Mouse (Mus musculus): ENCODE measurements at regions not wholly inside any gene's neighbourhood (a gene's known extent, or its start where the extent isn't known, plus 50 kb on each side); places are given as distances from the start of the nearest gene placed in this dataset.
A peak's percentile ranks its signal among the peaks of the same experiment; 100 is the strongest.

DNA sequence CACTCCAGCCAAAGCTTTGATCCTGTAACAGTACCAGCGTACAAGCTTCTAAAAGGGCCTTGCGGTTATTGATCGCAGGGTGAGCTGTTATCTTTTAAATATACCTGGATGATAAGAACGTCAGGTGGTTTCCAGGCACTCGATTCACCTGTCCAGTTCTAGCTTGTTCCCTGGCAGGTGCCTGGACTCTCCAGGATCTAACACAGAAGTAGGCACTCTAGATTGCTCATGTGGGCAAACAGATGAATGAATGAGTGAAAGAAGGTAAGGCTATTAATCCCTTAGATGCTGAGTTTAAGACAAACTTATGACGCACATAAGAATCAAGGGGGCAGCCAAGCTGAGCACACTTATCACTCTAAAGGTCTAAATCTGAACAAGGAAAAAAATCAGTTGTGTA lies 190.3 kb upstream of the Klf14 start:
- DNase-seq: no peak
- no peak for ATAC-seq (ENCODE audit: low read depth)
- H3K4me2 ChIP-seq: no peak overlapping the region
- no peaks in the 10 kb centered on the region for H3K9me3 ChIP-seq (replicated peaks)
- no peaks in the 10 kb centered on the region for H3K4me1 ChIP-seq (replicated peaks)
- H3K27ac ChIP-seq: no peak overlapping the region
- no peaks in the 10 kb centered on the region for H3K36me3 ChIP-seq
- no peak overlapping the region for H3K9ac ChIP-seq
- H3K4me3 ChIP-seq (replicated peaks): no peak overlapping the region
- no peaks in the 10 kb centered on the region for H3K27me3 ChIP-seq
- WGBS (ENCODE audit: insufficient replicate concordance): 65% methylated on average over 6 of the region's 6 CpGs

DNA sequence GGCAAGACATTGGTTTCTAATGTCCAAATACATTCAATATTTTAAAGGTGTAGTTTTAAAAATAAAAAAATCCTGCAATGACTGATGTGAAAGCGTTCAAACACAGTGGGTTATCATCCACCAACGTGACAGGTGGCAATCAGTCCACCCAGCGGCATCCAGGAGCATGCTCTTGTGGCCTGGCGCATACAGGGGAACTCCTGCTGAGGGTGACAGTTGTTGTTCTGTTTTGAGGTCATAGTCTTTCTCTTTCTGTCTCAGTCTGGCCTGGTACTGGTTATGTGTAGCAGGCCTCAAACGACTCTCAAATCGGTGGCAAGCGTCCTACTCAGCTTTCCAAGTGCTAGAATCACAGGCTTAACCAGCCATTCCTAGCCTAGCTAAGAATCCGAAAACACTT lies 191.5 kb upstream of the Klf14 start:
- H3K4me1 ChIP-seq (replicated peaks): no peaks in the 10 kb centered on the region
- no peaks in the 10 kb centered on the region for H3K27me3 ChIP-seq
- H3K9ac ChIP-seq: no peak overlapping the region
- ATAC-seq (ENCODE audit: low read depth): no peak
- 78% methylated on average over 8 of the region's 8 CpGs for WGBS (ENCODE audit: insufficient replicate concordance)
- H3K27ac ChIP-seq: no peak overlapping the region
- no peak overlapping the region for H3K4me3 ChIP-seq (replicated peaks)
- H3K4me2 ChIP-seq: no peak overlapping the region
- H3K9me3 ChIP-seq (replicated peaks): no peaks in the 10 kb centered on the region
- no peak for DNase-seq
- no peaks in the 10 kb centered on the region for H3K36me3 ChIP-seq

DNA sequence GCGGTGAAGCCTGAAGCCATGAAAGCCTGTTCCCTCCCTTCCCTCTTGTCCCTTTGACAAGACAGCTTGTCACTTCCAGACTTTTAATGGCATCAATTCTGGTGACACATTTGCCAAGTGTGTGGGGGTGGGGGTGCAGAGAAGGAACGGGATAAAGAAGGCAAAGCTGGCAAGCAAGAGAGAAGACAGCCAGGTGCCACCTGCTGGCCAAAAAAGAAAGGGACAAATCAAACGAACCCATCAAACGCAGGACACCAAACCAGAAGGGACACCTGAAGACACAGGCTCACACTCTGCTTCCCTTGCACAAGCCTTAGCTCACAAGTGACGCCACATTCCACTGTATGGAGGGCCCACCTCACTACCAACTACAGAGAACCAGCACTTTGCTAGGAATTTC lies 197.0 kb upstream of the Klf14 start:
- Histone ChIP-seq H3K27ac (no peak overlapping the region), H3K4me2 (no peak overlapping the region), H3K9me3 (replicated peaks) (no peaks in the 10 kb centered on the region), H3K36me3 (no peaks in the 10 kb centered on the region), H3K27me3 (peaks cover 4% of the 10 kb centered on the region; the same call in 1 of the 2 replicates), H3K9ac (no peak overlapping the region), H3K4me1 (replicated peaks) (peaks cover 4% of the 10 kb centered on the region; the same call in 1 of the 2 replicates), H3K4me3 (replicated peaks) (no peak overlapping the region)
- WGBS (ENCODE audit: insufficient replicate concordance): 20% methylated on average over 5 of the region's 5 CpGs
- ATAC-seq (ENCODE audit: low read depth): no peak
- DNase-seq: peak; percentile 16

DNA sequence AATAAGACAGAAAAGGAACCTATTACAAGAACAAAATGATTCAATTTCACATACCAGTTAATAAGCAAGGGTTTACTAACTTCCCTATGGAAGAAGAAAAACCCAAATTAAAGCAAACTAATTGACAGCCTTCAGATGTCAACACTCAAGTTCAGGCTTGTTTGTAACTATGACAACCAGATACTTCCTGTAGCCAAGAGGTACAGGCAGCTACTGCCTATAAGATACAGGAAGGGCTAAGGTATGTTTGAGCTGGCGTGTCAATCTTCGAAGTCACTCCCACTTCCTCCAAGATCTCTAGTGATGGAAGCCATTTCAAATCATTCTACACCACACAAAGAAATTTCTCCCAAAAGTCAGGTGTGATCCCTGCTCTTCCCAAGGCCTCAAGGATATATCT lies 198.1 kb upstream of the Klf14 start:
- ATAC-seq (ENCODE audit: low read depth) (no peak), DNase-seq (no peak)
- peaks cover 6% of the 10 kb centered on the region for H3K27me3 ChIP-seq
- no peaks in the 10 kb centered on the region for H3K9me3 ChIP-seq (replicated peaks)
- no peaks in the 10 kb centered on the region for H3K36me3 ChIP-seq
- no peak overlapping the region for H3K4me3 ChIP-seq (replicated peaks)
- H3K4me2 ChIP-seq: no peak overlapping the region
- H3K4me1 ChIP-seq (replicated peaks): peaks cover 4% of the 10 kb centered on the region; the same call in 1 of the 2 replicates
- no peak overlapping the region for H3K9ac ChIP-seq
- H3K27ac ChIP-seq: no peak overlapping the region
- 63% methylated on average over 2 of the region's 2 CpGs for WGBS (ENCODE audit: insufficient replicate concordance)

DNA sequence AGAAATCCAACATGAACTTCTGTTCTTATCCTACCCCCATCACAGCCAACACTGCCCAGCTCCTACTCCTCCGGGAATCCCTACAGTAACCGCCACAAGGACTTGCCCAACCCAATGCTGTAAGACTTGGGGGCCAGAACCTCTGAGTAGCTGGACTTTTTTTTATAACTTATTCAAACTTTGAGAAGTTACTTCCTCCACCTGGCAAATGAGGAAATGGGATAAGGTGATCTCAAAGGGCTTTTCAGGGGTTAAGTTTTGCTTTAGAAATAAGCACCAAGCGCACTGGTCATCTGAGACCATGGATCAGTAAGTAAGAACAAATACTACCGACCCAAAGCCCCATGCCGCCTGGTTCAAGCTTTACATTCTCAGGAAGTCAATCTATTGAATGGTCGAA lies 198.6 kb upstream of the Klf14 start:
- H3K27me3 ChIP-seq: peaks cover 6% of the 10 kb centered on the region
- no peaks in the 10 kb centered on the region for H3K9me3 ChIP-seq (replicated peaks)
- H3K36me3 ChIP-seq: no peaks in the 10 kb centered on the region
- no peak overlapping the region for H3K4me2 ChIP-seq
- 75% methylated on average over 6 of the region's 6 CpGs for WGBS (ENCODE audit: insufficient replicate concordance)
- no peak overlapping the region for H3K27ac ChIP-seq
- H3K9ac ChIP-seq: no peak overlapping the region
- no peak for DNase-seq
- no peak overlapping the region for H3K4me3 ChIP-seq (replicated peaks)
- ATAC-seq (ENCODE audit: low read depth): no peak
- H3K4me1 ChIP-seq (replicated peaks): peaks cover 4% of the 10 kb centered on the region; the same call in 1 of the 2 replicates

DNA sequence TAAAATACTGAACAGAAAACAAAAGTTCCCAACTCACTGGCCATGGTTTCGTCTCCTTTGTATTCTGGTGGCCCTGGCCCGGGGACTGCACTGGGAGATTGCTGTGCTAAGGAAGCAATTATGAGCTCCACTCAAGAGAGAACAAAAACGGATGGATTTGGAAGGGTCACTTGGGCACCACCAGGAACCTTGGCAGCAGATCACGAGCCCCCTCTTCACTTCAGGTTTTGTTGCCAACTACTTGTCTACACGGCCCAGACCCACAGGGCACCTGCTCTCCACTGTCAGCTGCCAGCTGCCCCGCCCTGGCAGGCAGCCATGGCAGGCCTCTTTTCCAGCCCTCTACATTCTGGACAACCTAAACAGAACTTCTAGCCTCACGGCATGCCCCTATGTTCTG lies 199.8 kb upstream of the Klf14 start:
- Histone ChIP-seq H3K9me3 (replicated peaks) (no peaks in the 10 kb centered on the region), H3K27ac (no peak overlapping the region), H3K36me3 (no peaks in the 10 kb centered on the region), H3K27me3 (peaks cover 6% of the 10 kb centered on the region), H3K9ac (no peak overlapping the region), H3K4me1 (replicated peaks) (peaks cover 4% of the 10 kb centered on the region; the same call in 1 of the 2 replicates), H3K4me2 (no peak overlapping the region), H3K4me3 (replicated peaks) (no peak overlapping the region)
- DNase-seq: no peak
- 68% methylated on average over 7 of the region's 7 CpGs for WGBS (ENCODE audit: insufficient replicate concordance)
- no peak for ATAC-seq (ENCODE audit: low read depth)

DNA sequence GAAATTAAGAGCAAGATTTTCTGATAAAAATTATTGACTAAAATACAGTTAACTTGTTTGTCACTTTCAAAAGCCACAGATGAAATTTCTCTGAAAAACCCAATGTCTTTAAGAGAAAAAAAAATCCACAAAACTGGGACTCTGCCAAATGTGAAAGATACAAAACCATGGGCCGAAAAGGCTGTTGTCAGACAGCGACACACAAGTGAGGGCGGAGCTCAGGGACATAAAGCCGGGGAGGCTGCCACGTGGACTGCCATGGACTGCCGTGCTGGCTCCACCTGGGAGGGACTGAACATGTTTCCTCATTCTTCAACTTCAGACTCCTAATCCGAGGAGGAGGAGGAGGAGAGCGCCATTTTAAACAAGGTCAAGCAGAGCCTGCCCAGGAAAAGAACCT lies 200.4 kb upstream of the Klf14 start:
- Histone ChIP-seq H3K9ac (no peak overlapping the region), H3K4me3 (replicated peaks) (no peak overlapping the region), H3K4me1 (replicated peaks) (peaks cover 4% of the 10 kb centered on the region; the same call in 1 of the 2 replicates), H3K27ac (no peak overlapping the region), H3K36me3 (no peaks in the 10 kb centered on the region), H3K9me3 (replicated peaks) (no peaks in the 10 kb centered on the region), H3K4me2 (no peak overlapping the region), H3K27me3 (peaks cover 6% of the 10 kb centered on the region)
- no peak for DNase-seq
- 46% methylated on average over 8 of the region's 8 CpGs for WGBS (ENCODE audit: insufficient replicate concordance)
- no peak for ATAC-seq (ENCODE audit: low read depth)

DNA sequence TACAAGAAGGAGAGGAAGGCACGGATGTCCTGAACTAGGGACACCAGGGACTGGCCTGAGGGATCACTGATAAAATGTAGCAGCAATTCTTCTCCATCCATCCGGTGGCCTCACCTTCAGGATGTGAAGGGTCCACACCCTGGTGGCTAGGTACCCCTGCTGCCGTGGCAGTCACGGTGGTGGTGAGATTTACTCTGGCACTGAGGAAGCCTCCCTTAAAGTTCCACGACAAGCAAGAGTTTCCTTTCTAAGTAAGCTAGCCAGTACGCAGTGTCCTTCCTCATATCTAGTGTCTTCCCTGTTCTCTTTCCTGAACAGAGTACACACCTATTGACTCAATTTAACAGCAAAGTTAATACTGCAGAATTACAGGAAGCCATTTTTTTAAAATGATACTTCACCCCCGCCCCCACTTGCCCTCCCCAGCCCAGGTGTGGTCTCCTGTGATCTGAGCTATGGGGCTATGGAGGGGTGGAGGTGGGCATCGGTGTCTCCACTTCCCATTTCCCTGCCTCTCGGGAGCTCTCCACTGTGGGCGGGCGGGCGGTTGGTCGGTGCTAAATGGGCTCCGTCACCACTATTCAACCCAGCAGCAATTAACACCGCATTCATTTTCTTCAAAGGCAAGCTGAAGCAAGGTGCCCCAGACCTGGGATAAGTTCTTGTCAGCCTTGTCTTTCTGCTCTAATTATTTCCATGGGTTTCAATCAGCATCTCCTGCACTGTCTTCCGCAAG lies 201.2 kb upstream of the Klf14 start:
- no peak overlapping the region for H3K4me3 ChIP-seq (replicated peaks)
- no peak for ATAC-seq (ENCODE audit: low read depth)
- H3K9ac ChIP-seq: no peak overlapping the region
- no peaks in the 10 kb centered on the region for H3K9me3 ChIP-seq (replicated peaks)
- H3K4me2 ChIP-seq: no peak overlapping the region
- 50% methylated on average over 16 of the region's 16 CpGs for WGBS (ENCODE audit: insufficient replicate concordance)
- H3K27ac ChIP-seq: no peak overlapping the region
- no peak for DNase-seq
- H3K27me3 ChIP-seq: peaks cover 6% of the 10 kb centered on the region
- peaks cover 4% of the 10 kb centered on the region; the same call in 1 of the 2 replicates for H3K4me1 ChIP-seq (replicated peaks)
- H3K36me3 ChIP-seq: no peaks in the 10 kb centered on the region

DNA sequence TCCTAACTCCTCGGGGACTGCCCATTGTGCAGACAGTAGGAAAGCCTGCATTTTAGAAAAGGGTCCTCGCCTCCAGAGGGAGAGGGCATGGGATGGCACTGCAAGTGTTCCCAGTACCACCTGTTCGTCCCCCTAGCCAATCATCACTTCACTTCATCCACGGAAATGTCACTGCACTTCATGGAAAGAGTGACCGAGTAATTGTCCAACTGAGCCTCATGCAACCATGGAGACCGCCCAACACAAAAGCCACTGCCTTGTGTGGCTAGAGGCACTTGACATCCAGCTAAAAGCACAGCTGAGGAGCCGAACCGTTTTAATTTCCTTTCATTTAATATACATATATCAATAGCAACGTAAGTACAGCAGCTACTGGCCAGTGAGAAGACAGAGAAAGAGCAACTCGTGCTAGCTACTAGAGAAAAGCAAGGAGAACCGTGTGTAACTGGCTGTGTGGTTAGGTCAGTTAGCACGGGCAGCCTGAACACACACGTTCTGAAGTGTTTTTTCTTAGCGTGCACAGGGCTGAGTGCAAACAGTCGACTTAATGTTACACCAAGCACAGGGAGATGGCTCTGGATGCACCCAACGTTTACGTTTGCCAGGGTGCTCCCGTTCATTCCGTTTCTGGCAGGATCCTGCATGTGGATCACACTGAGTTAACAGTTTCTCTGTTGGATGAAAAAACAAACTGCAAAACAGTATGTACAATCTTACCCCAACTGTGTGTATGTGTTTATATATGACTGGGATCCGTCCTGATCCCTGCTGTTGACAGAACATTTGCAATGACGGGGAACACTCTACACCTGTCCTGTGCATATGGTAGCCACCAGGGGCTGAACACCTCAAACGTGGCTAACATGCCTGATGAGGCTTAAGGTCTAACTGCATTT lies 202.8 kb upstream of the Klf14 start:
- H3K36me3 ChIP-seq: no peaks in the 10 kb centered on the region
- no peak overlapping the region for H3K27ac ChIP-seq
- no peak overlapping the region for H3K4me3 ChIP-seq (replicated peaks)
- DNase-seq (no peak), ATAC-seq (ENCODE audit: low read depth) (no peak)
- H3K4me2 ChIP-seq: no peak overlapping the region
- peaks cover 6% of the 10 kb centered on the region for H3K27me3 ChIP-seq
- no peak overlapping the region for H3K9ac ChIP-seq
- WGBS (ENCODE audit: insufficient replicate concordance): 68% methylated on average over 22 of the region's 22 CpGs
- no peaks in the 10 kb centered on the region for H3K9me3 ChIP-seq (replicated peaks)
- H3K4me1 ChIP-seq (replicated peaks): peaks cover 4% of the 10 kb centered on the region; the same call in 1 of the 2 replicates

DNA sequence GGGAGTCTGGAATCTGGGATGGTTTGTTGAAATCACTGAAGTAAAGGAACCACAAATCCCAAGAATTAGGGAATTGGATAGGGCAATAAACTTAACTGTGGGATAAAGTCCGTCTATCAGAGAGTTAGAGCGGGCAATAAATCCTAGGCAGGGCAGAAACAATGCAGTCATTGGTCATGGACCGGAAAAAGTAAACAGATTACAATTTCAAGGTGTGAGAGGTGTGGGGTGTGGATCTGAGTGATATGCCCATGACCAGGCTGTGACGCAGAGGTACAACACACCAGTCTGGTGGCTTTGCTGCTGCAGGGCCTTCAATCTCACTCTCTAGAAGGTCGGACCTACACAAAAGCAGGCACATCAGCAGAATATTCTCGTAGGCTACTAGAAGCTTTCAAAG lies 206.1 kb upstream of the Klf14 start:
- 71% methylated on average over 6 of the region's 6 CpGs for WGBS (ENCODE audit: insufficient replicate concordance)
- Histone ChIP-seq H3K4me3 (replicated peaks) (no peak overlapping the region), H3K9ac (no peak overlapping the region), H3K9me3 (replicated peaks) (no peaks in the 10 kb centered on the region), H3K27ac (no peak overlapping the region), H3K4me1 (replicated peaks) (peaks cover 12% of the 10 kb centered on the region), H3K36me3 (no peaks in the 10 kb centered on the region), H3K27me3 (peaks cover 6% of the 10 kb centered on the region), H3K4me2 (no peak overlapping the region)
- ATAC-seq (ENCODE audit: low read depth) (no peak), DNase-seq (no peak)

DNA sequence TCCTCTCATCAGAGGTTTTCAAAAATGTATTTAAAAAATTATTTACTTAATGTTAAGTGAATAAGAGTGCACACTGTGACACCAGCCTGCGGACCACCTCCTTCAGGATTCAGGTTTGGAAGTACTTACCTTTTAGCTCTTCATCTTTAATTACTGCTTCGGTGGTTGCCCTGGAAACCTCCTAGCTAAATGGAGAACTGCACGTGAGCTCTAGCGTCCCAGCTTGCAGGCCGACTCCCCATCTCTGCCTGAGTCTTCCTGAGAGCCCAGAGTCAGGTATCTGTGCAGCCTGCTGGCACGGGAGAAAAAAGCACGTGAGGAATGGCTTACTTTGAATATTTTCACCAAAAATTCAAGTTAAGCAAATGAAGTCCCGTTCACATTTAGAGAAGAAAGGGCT lies 207.5 kb upstream of the Klf14 start:
- Histone ChIP-seq H3K36me3 (no peaks in the 10 kb centered on the region), H3K9me3 (replicated peaks) (no peaks in the 10 kb centered on the region), H3K27ac (no peak overlapping the region), H3K9ac (no peak overlapping the region), H3K4me2 (no peak overlapping the region), H3K4me1 (replicated peaks) (peaks cover 12% of the 10 kb centered on the region), H3K4me3 (replicated peaks) (no peak overlapping the region), H3K27me3 (peaks cover 2% of the 10 kb centered on the region)
- no peak for DNase-seq
- ATAC-seq (ENCODE audit: low read depth): no peak
- WGBS (ENCODE audit: insufficient replicate concordance): 71% methylated on average over 8 of the region's 8 CpGs

Data from liver, embryonic 13.5 days (tissue).